Mouse (Mus musculus): ENCODE measurements at regions not wholly inside any gene's neighbourhood (a gene's known extent, or its start where the extent isn't known, plus 50 kb on each side); places are given as distances from the start of the nearest gene placed in this dataset.
A peak's percentile ranks its signal among the peaks of the same experiment; 100 is the strongest.

GRCm38 (mm10) chr6:101937467-101938392 is 560.0 kb upstream of the Pdzrn3 start:
- Histone ChIP-seq H3K36me3 (replicated peaks) (no peaks in the 10 kb centered on the region), H3K4me1 (peaks cover 9% of the 10 kb centered on the region), H3K4me2 (peak overlapping the region; percentile 34), H3K9ac (no peak overlapping the region), H3K27me3 (replicated peaks) (no peaks in the 10 kb centered on the region), H3K4me3 (0 out of 2 replicates have a peak overlapping the region, but pooled peaks have one; percentile 6), H3K27ac (no peak overlapping the region), H3K9me3 (no peaks in the 10 kb centered on the region)
- ATAC-seq (replicated peaks), result peak; percentile 87
- WGBS, result 23% methylated on average over 12 of the region's 12 CpGs

DNA sequence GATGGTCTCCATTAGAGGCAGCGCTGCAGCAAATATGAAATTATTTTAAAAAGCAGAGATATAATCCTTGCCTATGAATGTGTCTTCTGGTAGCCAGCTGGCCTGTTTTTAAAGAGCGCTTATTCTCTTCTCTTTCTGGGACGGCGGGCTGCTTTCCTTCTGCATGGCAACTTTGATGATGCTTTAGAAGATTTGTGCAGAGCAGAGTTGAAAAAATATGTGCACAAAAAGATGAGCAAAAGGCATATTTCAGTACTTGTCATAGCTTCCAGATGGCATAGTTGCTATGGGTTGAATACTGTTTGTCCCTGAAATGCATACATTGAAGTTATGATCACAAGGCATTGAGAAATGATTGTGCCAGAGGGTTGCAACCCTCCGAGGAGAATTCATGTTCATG is 554.1 kb upstream of the Pdzrn3 start:
- ATAC-seq (replicated peaks), result no peak
- no peaks in the 10 kb centered on the region for H3K27me3 ChIP-seq (replicated peaks)
- H3K36me3 ChIP-seq (replicated peaks), result no peaks in the 10 kb centered on the region
- H3K4me3 ChIP-seq, result no peak overlapping the region
- no peaks in the 10 kb centered on the region for H3K4me1 ChIP-seq
- no peak overlapping the region for H3K27ac ChIP-seq
- no peaks in the 10 kb centered on the region for H3K9me3 ChIP-seq
- H3K4me2 ChIP-seq, result no peak overlapping the region
- WGBS, result 94% methylated on average over 5 of the region's 5 CpGs
- no peak overlapping the region for H3K9ac ChIP-seq

DNA sequence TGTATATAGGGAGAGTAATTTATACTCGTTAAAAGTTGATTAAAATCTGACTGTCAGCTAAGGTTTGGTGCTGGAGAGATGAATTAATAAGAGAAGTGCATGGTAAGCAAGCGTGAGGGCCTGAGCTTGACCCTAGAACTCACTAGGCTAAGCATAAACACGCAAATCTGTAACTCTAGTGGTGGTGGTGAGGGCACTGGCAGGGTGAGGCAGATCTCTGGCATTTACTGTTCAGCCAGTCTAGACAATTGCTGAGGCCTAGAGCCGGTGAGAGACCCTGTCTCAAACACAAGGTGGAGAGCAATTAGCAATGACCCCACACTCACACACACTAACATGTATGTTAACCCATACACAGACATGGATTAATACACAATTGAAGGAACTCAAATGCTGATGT is 544.0 kb upstream of the Pdzrn3 start:
- no peak for ATAC-seq (replicated peaks)

DNA sequence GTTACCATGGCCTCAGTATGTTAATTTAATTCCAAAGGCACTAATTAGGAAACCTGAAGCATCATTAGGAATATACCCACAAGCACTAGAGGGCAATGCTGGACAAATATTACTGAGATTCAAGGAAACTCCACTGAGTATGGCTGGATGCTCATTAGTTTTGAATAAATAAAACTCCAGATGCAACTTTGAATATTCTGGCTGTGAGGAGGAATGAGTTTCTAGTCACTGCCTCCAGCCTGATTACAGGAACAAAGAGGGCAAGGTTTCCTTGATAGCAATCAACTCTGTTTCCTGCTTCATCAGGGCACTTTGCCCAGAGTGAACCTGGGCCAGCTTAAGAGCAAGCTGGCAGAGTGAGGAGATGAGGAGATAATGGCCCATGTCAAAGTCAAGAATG is 543.5 kb upstream of the Pdzrn3 start:
- no peak overlapping the region for H3K9ac ChIP-seq
- H3K27ac ChIP-seq, result no peak overlapping the region
- no peaks in the 10 kb centered on the region for H3K36me3 ChIP-seq (replicated peaks)
- no peak overlapping the region for H3K4me3 ChIP-seq
- no peaks in the 10 kb centered on the region for H3K9me3 ChIP-seq
- H3K27me3 ChIP-seq (replicated peaks), result no peaks in the 10 kb centered on the region
- H3K4me2 ChIP-seq, result no peak overlapping the region
- H3K4me1 ChIP-seq, result no peaks in the 10 kb centered on the region
- no peak; the same call in 1 of the 2 replicates for ATAC-seq (replicated peaks)

More for the DNA sequence above, 544.0 kb upstream of the Pdzrn3 start:
- H3K36me3 ChIP-seq (replicated peaks), result no peaks in the 10 kb centered on the region
- no peaks in the 10 kb centered on the region for H3K27me3 ChIP-seq (replicated peaks)
- no peaks in the 10 kb centered on the region for H3K9me3 ChIP-seq
- no peaks in the 10 kb centered on the region for H3K4me1 ChIP-seq
- no peak overlapping the region for H3K9ac ChIP-seq
- H3K27ac ChIP-seq, result no peak overlapping the region
- H3K4me3 ChIP-seq, result no peak overlapping the region
- no peak overlapping the region for H3K4me2 ChIP-seq
- 80% methylated on average over 4 of the region's 4 CpGs for WGBS

DNA sequence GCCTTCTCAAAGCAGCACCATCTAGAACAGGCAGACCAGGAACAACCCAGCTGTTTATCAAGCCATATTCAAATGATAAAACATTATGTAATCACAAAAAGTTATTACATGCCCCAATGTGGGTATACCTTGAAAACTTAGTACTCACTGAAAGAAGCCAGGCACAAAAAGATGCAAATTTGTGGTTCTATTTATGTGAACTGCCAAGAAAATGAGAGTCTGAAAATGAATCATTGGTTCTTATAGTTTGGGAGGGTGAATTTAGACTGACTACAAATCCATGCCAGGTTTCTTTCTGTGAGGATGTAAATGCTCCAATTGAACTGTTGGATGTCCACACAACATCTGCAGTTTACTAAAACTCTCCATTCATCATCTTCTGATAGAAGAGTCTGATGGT is 541.2 kb upstream of the Pdzrn3 start:
- Histone ChIP-seq H3K27me3 (replicated peaks) (no peaks in the 10 kb centered on the region), H3K9me3 (no peaks in the 10 kb centered on the region), H3K36me3 (replicated peaks) (no peaks in the 10 kb centered on the region), H3K4me1 (no peaks in the 10 kb centered on the region), H3K9ac (no peak overlapping the region), H3K4me2 (no peak overlapping the region), H3K27ac (no peak overlapping the region), H3K4me3 (no peak overlapping the region)
- ATAC-seq (replicated peaks), result no peak

DNA sequence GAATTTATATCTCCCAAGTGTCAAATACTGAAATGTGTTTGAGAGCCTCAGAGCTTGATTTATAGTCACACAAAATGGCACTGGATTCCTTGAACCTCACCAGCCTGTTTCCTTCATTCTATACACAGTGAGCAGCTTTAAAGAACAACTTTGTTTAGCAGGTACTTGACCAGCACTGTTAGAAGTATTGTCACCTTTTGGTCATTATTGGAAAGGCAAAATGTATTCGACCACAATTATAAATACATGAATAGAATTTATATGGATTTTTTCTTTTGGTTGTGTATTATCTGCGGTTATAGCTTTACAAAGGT is 527.3 kb upstream of the Pdzrn3 start:
- Histone ChIP-seq H3K9ac (no peak overlapping the region), H3K9me3 (no peaks in the 10 kb centered on the region), H3K27me3 (replicated peaks) (no peaks in the 10 kb centered on the region), H3K36me3 (replicated peaks) (no peaks in the 10 kb centered on the region), H3K27ac (no peak overlapping the region), H3K4me3 (no peak overlapping the region), H3K4me1 (no peaks in the 10 kb centered on the region), H3K4me2 (no peak overlapping the region)
- WGBS, result 93% methylated on average over 2 of the region's 2 CpGs
- ATAC-seq (replicated peaks), result no peak

DNA sequence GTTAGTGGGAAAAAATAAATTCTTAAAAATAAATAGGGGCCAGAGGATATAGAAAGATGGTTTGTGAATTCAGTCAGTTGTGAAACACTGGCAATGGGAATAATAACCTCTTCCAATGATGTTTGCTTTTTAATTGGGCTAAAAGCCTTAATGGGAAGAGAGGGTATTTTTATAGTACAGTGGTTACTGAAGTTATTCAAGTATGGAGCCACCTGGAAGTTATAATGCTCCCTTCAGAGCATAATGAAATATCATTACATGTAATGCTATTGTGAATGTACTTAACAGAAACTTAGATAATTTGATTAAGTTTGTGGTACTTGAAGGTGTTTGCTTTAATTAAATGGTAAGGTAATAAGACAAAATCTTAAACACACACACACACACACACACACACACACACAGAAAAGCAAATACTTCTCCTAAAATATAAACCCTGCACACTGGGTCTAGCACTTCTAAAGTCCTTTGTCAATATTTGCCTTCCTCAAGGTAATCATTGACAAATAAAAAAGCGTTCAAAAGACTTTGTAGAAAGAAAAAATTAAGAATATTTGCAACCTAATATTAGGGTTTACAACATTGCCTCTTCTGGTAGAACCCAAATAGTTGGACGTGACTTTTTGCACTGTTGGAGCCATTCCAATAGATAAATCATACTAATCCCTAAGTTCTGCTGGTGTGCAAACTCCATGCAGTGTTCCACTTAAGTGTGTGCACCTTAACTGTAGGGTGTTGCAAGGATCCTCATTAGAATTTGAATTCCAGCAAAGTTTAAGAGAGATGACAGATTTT is 526.7 kb upstream of the Pdzrn3 start:
- H3K36me3 ChIP-seq (replicated peaks), result no peaks in the 10 kb centered on the region
- no peaks in the 10 kb centered on the region for H3K9me3 ChIP-seq
- ATAC-seq (replicated peaks), result no peak
- no peaks in the 10 kb centered on the region for H3K4me1 ChIP-seq
- no peaks in the 10 kb centered on the region for H3K27me3 ChIP-seq (replicated peaks)
- H3K4me2 ChIP-seq, result no peak overlapping the region
- no peak overlapping the region for H3K4me3 ChIP-seq
- 84% methylated on average over 2 of the region's 2 CpGs for WGBS
- H3K27ac ChIP-seq, result no peak overlapping the region
- H3K9ac ChIP-seq, result no peak overlapping the region

GRCm38 (mm10) chr6:101902276-101902675 is 524.6 kb upstream of the Pdzrn3 start:
- no peaks in the 10 kb centered on the region for H3K36me3 ChIP-seq (replicated peaks)
- no peaks in the 10 kb centered on the region for H3K4me1 ChIP-seq
- 72% methylated on average over 2 of the region's 2 CpGs for WGBS
- H3K4me3 ChIP-seq, result no peak overlapping the region
- no peak overlapping the region for H3K9ac ChIP-seq
- no peak overlapping the region for H3K4me2 ChIP-seq
- no peak for ATAC-seq (replicated peaks)
- no peaks in the 10 kb centered on the region for H3K9me3 ChIP-seq
- H3K27me3 ChIP-seq (replicated peaks), result no peaks in the 10 kb centered on the region
- H3K27ac ChIP-seq, result no peak overlapping the region

DNA sequence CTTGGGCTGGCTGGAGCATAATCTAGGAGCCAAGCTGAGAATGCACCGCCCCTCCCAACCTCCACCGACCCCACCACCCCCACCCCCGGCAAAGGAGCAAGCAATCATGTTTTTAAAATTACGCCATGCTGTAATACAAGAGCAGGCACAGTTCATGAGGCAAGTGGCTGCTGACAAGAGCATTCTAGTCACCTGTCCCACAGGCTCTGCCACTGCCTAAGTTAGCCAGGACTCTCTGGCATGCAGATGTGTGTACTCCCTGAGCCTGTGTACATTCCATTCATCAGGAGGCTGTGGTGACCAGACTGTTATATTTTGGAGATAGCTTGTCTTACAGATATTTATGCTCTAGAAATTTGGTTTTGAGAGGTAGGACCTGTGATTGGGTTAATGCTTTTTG is 520.8 kb upstream of the Pdzrn3 start:
- ATAC-seq (replicated peaks), result no peak
- H3K9me3 ChIP-seq, result no peaks in the 10 kb centered on the region
- H3K4me1 ChIP-seq, result no peaks in the 10 kb centered on the region
- H3K9ac ChIP-seq, result no peak overlapping the region
- no peak overlapping the region for H3K4me3 ChIP-seq
- no peak overlapping the region for H3K4me2 ChIP-seq
- WGBS, result 91% methylated on average over 4 of the region's 4 CpGs
- H3K27ac ChIP-seq, result no peak overlapping the region
- H3K36me3 ChIP-seq (replicated peaks), result no peaks in the 10 kb centered on the region
- H3K27me3 ChIP-seq (replicated peaks), result no peaks in the 10 kb centered on the region

DNA sequence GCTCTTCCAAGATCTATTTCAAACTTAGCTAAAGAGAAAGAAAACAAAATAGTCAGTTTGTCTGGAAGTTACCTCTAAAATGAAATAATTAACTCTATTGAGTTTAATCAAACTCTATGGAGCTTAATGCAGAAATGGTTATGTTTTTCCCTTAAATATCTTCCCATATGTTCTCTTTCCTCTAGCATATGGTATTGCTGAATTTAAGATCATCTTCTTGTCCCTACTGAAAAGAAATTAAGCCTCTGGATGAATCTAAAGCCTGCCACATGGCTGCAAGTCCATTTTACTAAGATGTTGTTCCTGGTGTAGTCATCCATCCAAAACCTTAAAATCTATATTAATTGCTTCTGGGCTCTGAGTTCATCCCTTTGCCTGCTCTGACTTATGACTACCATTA is 513.0 kb upstream of the Pdzrn3 start:
- Histone ChIP-seq H3K27me3 (replicated peaks) (no peaks in the 10 kb centered on the region), H3K9ac (no peak overlapping the region), H3K4me1 (no peaks in the 10 kb centered on the region), H3K9me3 (no peaks in the 10 kb centered on the region), H3K27ac (no peak overlapping the region), H3K4me3 (no peak overlapping the region), H3K4me2 (no peak overlapping the region), H3K36me3 (replicated peaks) (no peaks in the 10 kb centered on the region)
- ATAC-seq (replicated peaks), result no peak

- H3K9me3 ChIP-seq, result no peaks in the 10 kb centered on the region
- no peak overlapping the region for H3K27ac ChIP-seq
- ATAC-seq (replicated peaks), result no peak; the same call in 1 of the 2 replicates
- H3K4me1 ChIP-seq, result no peaks in the 10 kb centered on the region
- no peak overlapping the region for H3K9ac ChIP-seq
- no peak overlapping the region for H3K4me2 ChIP-seq
- no peaks in the 10 kb centered on the region for H3K36me3 ChIP-seq (replicated peaks)
- H3K27me3 ChIP-seq (replicated peaks), result no peaks in the 10 kb centered on the region
- WGBS, result 28% methylated on average over 4 of the region's 4 CpGs
- H3K4me3 ChIP-seq, result no peak overlapping the region
These were observed 505.2 kb upstream of the Pdzrn3 start for GRCm38 (mm10) chr6:101882938-101883337.

- no peaks in the 10 kb centered on the region for H3K27me3 ChIP-seq (replicated peaks)
- no peaks in the 10 kb centered on the region for H3K36me3 ChIP-seq (replicated peaks)
- H3K4me3 ChIP-seq, result no peak overlapping the region
- no peak overlapping the region for H3K9ac ChIP-seq
- no peaks in the 10 kb centered on the region for H3K4me1 ChIP-seq
- no peaks in the 10 kb centered on the region for H3K9me3 ChIP-seq
- no peak overlapping the region for H3K4me2 ChIP-seq
- no peak overlapping the region for H3K27ac ChIP-seq
- 52% methylated on average over 1 of the region's 1 CpGs for WGBS
- no peak for ATAC-seq (replicated peaks)
These were observed 497.2 kb upstream of the Pdzrn3 start for GRCm38 (mm10) chr6:101874894-101875293.

DNA sequence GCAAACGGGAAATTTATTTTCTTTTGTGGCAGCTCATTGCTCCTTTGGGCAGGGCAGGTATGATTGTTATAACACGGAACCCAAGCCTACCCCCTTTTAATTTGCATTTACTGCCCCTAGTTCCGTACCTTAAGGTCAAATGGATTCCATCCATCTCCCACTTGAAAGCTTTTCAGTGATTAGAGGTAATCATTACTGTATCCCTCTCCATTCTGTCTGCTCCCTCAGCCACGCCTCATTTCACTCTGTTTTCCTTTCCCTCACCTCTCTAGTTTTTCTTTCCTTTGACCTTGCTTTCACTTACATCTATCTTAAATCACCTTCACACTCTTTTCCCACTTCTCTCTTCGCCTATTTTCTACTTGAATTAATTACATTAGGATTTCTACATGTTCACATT is 481.2 kb upstream of the Pdzrn3 start:
- H3K4me3 ChIP-seq, result no peak overlapping the region
- WGBS, result 80% methylated on average over 5 of the region's 5 CpGs
- H3K4me1 ChIP-seq, result no peaks in the 10 kb centered on the region
- H3K27me3 ChIP-seq (replicated peaks), result no peaks in the 10 kb centered on the region
- no peak for ATAC-seq (replicated peaks)
- no peak overlapping the region for H3K9ac ChIP-seq
- H3K9me3 ChIP-seq, result no peaks in the 10 kb centered on the region
- H3K27ac ChIP-seq, result no peak overlapping the region
- no peak overlapping the region for H3K4me2 ChIP-seq
- H3K36me3 ChIP-seq (replicated peaks), result no peaks in the 10 kb centered on the region
